Mouse (Mus musculus) C2C12 (cell line): ENCODE results near the gene Tubg2. TPM values are rescaled to one million over a fixed set of nuclear protein-coding genes. Genes with fewer than 3 reads are reported as not detected.

Source experiments
- H3K27me3 ChIP-seq: one replicate; pipeline ENCODE4 v1.6.1; 2011; ENCODE audit not compliant: control insufficient read depth, insufficient read depth, insufficient read length
- H3K36me3 ChIP-seq: one replicate; pipeline ENCODE4 v1.6.1; 2011; ENCODE audit not compliant: control insufficient read depth, insufficient read depth
- H3K4me3 ChIP-seq: one replicate; pipeline ENCODE4 v1.5.1; 2011; ENCODE audit warnings: mild to moderate bottlenecking, control low read depth; ENCODE audit not compliant: poor library complexity, insufficient read depth, severe bottlenecking
- H3K79me2 ChIP-seq: one replicate; pipeline ENCODE4 v1.6.1; 2011; ENCODE audit not compliant: control insufficient read depth, insufficient read depth
- H3K79me3 ChIP-seq: one replicate; pipeline ENCODE4 v1.6.1; 2011; ENCODE audit warnings: low read depth, control low read depth
- H3ac ChIP-seq: one replicate; pipeline ENCODE3; 2011; ENCODE audit warnings: low read depth; ENCODE audit not compliant: control insufficient read depth, insufficient read length
- CEBPB ChIP-seq: IDR thresholded peaks from one replicate; pipeline ENCODE4 v1.6.1; 2011; ENCODE audit warnings: low read depth, mild to moderate bottlenecking, control low read depth, moderate library complexity
- CTCF ChIP-seq: IDR thresholded peaks from one replicate; pipeline ENCODE4 v1.5.1; 2011; ENCODE audit not compliant: control insufficient read depth, insufficient read depth, insufficient read length
- FOSL1 ChIP-seq: IDR thresholded peaks from one replicate; pipeline ENCODE4 v1.8.0; 2011; ENCODE audit warnings: mild to moderate bottlenecking, low read length; ENCODE audit not compliant: poor library complexity, insufficient read depth, severe bottlenecking
- MAX ChIP-seq: IDR thresholded peaks from one replicate; pipeline ENCODE4 v1.6.1; 2011; ENCODE audit warnings: mild to moderate bottlenecking, control low read depth
- MYOD1 ChIP-seq: IDR thresholded peaks from one replicate; pipeline ENCODE4 v1.6.1; 2011; ENCODE audit warnings: low read depth; ENCODE audit not compliant: control insufficient read depth, insufficient read length
- MYOG ChIP-seq: IDR thresholded peaks from one replicate; pipeline ENCODE4 v1.6.1; 2011; ENCODE audit not compliant: control insufficient read depth, insufficient read length; ENCODE audit errors: extremely low read depth
- USF1 ChIP-seq: IDR thresholded peaks from one replicate; pipeline ENCODE4 v1.6.1; 2011; ENCODE audit warnings: low read depth, mild to moderate bottlenecking, control low read depth, moderate library complexity
- polyA plus RNA-seq: library from polyadenylated mRNA; unstranded; fragments of >200 nt; fragmentation: generic; extraction: Trizol; gene quantifications from one replicate; pipeline ENCODE4 v1.2.1, GENCODE M21; 2012; ENCODE audit warnings: missing spikeins

The Tubg2 gene
- polyA plus RNA-seq, 1 experiment, result 0.13 TPM

GRCm38 (mm10) chr11:101164677-101165580 lies 9.2 kb downstream of the Tubg2 start:
- no peak for TF ChIP-seq FOSL1
- no peak for TF ChIP-seq MYOD1
- TF ChIP-seq MAX, result no peak
- no peak for TF ChIP-seq USF1
- no peak for TF ChIP-seq CEBPB
- TF ChIP-seq MYOG, result no peak
- no peak for TF ChIP-seq CTCF
- H3K27me3 ChIP-seq, result no peaks in the 10 kb centered on the region

GRCm38 (mm10) chr11:101166357-101166756 lies 10.7 kb downstream of the Tubg2 start:
- Histone ChIP-seq H3K79me3 (peaks cover 19% of the 10 kb centered on the region), H3K36me3 (peaks cover 52% of the 10 kb centered on the region), H3K4me3 (no peak overlapping the region), H3K27me3 (no peaks in the 10 kb centered on the region), H3ac (no peak overlapping the region), H3K79me2 (peaks cover 32% of the 10 kb centered on the region)
- TF ChIP-seq USF1 (no peak), MYOD1 (no peak), CTCF (no peak), MYOG (no peak), CEBPB (no peak), FOSL1 (no peak), MAX (no peak)

More at GRCm38 (mm10) chr11:101164677-101165580, 9.2 kb downstream of the Tubg2 start:
- no peak overlapping the region for H3K4me3 ChIP-seq
- H3ac ChIP-seq, result no peak overlapping the region
- peaks cover 53% of the 10 kb centered on the region for H3K36me3 ChIP-seq
- H3K79me2 ChIP-seq, result peaks cover 21% of the 10 kb centered on the region
- H3K79me3 ChIP-seq, result peaks cover 13% of the 10 kb centered on the region

- Histone ChIP-seq H3ac (no peak overlapping the region), H3K36me3 (peaks cover 47% of the 10 kb centered on the region), H3K4me3 (no peak overlapping the region), H3K79me3 (peaks cover 19% of the 10 kb centered on the region), H3K27me3 (no peaks in the 10 kb centered on the region), H3K79me2 (peaks cover 32% of the 10 kb centered on the region)
- TF ChIP-seq CEBPB (no peak), CTCF (no peak), FOSL1 (no peak), MYOG (no peak), MYOD1 (no peak), USF1 (no peak), MAX (no peak)
Measured at GRCm38 (mm10) chr11:101167211-101167962, 11.7 kb downstream of the Tubg2 start.

- no peak overlapping the region for H3K4me3 ChIP-seq
- H3K79me2 ChIP-seq, result peaks cover 32% of the 10 kb centered on the region
- no peak overlapping the region for H3ac ChIP-seq
- H3K36me3 ChIP-seq, result peaks cover 44% of the 10 kb centered on the region
- peaks cover 19% of the 10 kb centered on the region for H3K79me3 ChIP-seq
- TF ChIP-seq USF1, result no peak
- no peak for TF ChIP-seq CTCF
- TF ChIP-seq MYOG, result no peak
- no peak for TF ChIP-seq MYOD1
- TF ChIP-seq CEBPB, result no peak
- TF ChIP-seq FOSL1, result no peak
- TF ChIP-seq MAX, result no peak
- H3K27me3 ChIP-seq, result no peaks in the 10 kb centered on the region
Measured at GRCm38 (mm10) chr11:101167963-101168300, 12.2 kb downstream of the Tubg2 start.

- H3K4me3 ChIP-seq, result peak overlapping the region; percentile 64
- H3K79me3 ChIP-seq, result peaks cover 19% of the 10 kb centered on the region
- peaks cover 40% of the 10 kb centered on the region for H3K36me3 ChIP-seq
- H3K79me2 ChIP-seq, result peaks cover 32% of the 10 kb centered on the region
- H3ac ChIP-seq, result no peak overlapping the region
- TF ChIP-seq USF1 (no peak), CEBPB (peak; percentile 88), FOSL1 (no peak)
- no peaks in the 10 kb centered on the region for H3K27me3 ChIP-seq
Measured at GRCm38 (mm10) chr11:101168301-101168980, 12.7 kb downstream of the Tubg2 start.
